Mouse (Mus musculus) heart, embryonic 16.5 days (tissue): ENCODE results near the gene Sgo2a. TPM values are rescaled to one million over a fixed set of nuclear protein-coding genes. Genes with fewer than 3 reads are reported as not detected.

ENCODE experiments used
- ATAC-seq: fragments of 200-750 bp; cut with Nextera tagmentation; replicated peaks from 2 replicates; pipeline ENCODE4 v1.8.0; 2017; ENCODE audit warnings: moderate number of reproducible peaks; ENCODE audit not compliant: insufficient read depth, low FRiP score; ENCODE audit errors: extremely low read depth
- H3K27ac ChIP-seq: fragments of 300-500 bp; sonication (generic); 2 replicates; pipeline ENCODE4 v1.5.1; 2014; ENCODE audit warnings: mild to moderate bottlenecking, low read length, control low read depth, moderate library complexity
- H3K27me3 ChIP-seq: fragments of 300-500 bp; sonication (generic); 2 replicates; pipeline ENCODE4 v1.6.1; 2014; ENCODE audit warnings: low read length, mixed read lengths; ENCODE audit not compliant: control insufficient read depth, insufficient read depth
- H3K36me3 ChIP-seq: fragments of 300-500 bp; sonication (generic); 2 replicates; pipeline ENCODE4 v1.6.1; 2014; ENCODE audit not compliant: control insufficient read depth, insufficient read depth
- H3K4me1 ChIP-seq: fragments of 300-500 bp; sonication (generic); 2 replicates; pipeline ENCODE4 v1.6.1; 2014; ENCODE audit warnings: low read length, mixed read lengths; ENCODE audit not compliant: control insufficient read depth, insufficient read depth
- H3K4me2 ChIP-seq: fragments of 300-500 bp; sonication (generic); 2 replicates; pipeline ENCODE4 v1.6.1; 2014; ENCODE audit warnings: low read depth, mild to moderate bottlenecking, control low read depth, low read length
- H3K4me3 ChIP-seq: fragments of 300-500 bp; sonication (generic); 2 replicates; pipeline ENCODE4 v1.5.1; 2014; ENCODE audit warnings: mild to moderate bottlenecking, control low read depth, low read length
- H3K9ac ChIP-seq: fragments of 300-500 bp; sonication (generic); 2 replicates; pipeline ENCODE4 v1.6.1; 2014; ENCODE audit warnings: low read length, control low read depth
- H3K9me3 ChIP-seq: fragments of 300-500 bp; sonication (generic); replicated peaks from 2 replicates; pipeline ENCODE4 v1.6.1; 2016; ENCODE audit warnings: low read length; ENCODE audit not compliant: control insufficient read depth
- WGBS: fragments of 180-500 bp; shearing (Covaris S2); extraction: QIAGEN DNeasy Blood & Tissue Kit; methylation state at CpG from one replicate; pipeline ENCODE4 v1.1.7; 2014; 5-methylcytosine and 5-hydroxymethylcytosine counted together
- polyA plus RNA-seq: library from polyadenylated mRNA; unstranded; fragments of >200 nt; fragmentation: Nextera tagmentation; extraction: Ambion mirVana; gene quantifications from 2 replicates; pipeline ENCODE4 v1.2.1, GENCODE M21; 2015

Gene Sgo2a
- 15.3 and 17.1 TPM in 2 replicates for polyA plus RNA-seq

GRCm38 (mm10) chr1:57995432-57996132 lies at the start of gene Sgo2a:
Gene Sgo2a (plus strand): TSS chr1:57995971.
- ATAC-seq, result peak; percentile 99
- H3K9ac ChIP-seq, result peak within 1 kb of the TSS; percentile 86
- H3K4me1 ChIP-seq, result peaks cover 19% of the 10 kb centered on the region
- 6% methylated on average over 30 of the region's 30 CpGs for WGBS
- H3K4me2 ChIP-seq, result peak within 1 kb of the TSS; percentile 64
- no peaks in the 10 kb centered on the region for H3K36me3 ChIP-seq
- H3K27ac ChIP-seq, result peak within 1 kb of the TSS; percentile 77
- no peaks in the 10 kb centered on the region for H3K27me3 ChIP-seq
- H3K4me3 ChIP-seq, result peak within 1 kb of the TSS; percentile 100
- no peaks in the 10 kb centered on the region for H3K9me3 ChIP-seq

DNA sequence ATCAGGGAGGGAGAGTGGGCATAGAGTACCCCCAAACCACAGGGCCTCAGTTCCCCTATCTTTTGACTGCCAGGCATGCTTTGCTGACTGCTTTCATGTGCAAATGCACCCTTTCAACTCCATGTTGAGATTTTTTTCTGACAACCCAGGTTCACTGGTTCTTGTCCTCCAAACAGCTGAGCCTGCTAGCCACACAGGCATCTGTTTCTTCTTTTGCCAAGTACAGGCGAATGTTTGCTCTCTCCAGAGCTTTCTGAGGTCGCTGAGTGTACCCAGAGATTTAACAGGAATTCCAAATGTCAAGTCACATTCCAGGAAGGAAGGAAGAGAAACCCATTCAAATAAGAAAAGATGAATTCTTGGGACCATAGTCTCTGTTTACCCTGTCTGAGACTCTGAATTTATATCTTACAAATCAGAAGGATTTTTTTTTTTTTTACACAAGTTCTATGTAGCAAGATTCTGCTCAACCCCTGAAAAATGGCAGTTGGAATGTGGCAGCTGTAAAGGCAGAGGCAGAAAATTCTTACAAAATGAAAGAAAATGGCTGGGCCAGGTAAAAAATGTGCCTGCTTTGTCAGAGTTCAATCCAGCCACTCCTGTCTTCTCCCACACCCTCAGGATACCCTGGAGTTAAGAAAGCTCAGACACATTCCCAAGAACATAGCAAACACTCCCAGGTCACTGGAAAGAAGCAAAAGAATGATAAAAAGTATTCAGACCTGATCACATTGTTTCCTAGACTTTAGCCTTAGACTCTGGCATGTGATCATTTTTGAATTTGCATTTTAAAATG lies 48.0 kb upstream of the Sgo2a start:
- H3K27ac ChIP-seq, result no peak overlapping the region
- ATAC-seq, result no peak
- 20% methylated on average over 2 of the region's 2 CpGs for WGBS
- H3K27me3 ChIP-seq, result no peaks in the 10 kb centered on the region
- peaks cover 2% of the 10 kb centered on the region; the same call in 1 of the 2 replicates for H3K36me3 ChIP-seq
- no peak overlapping the region for H3K4me3 ChIP-seq
- H3K4me2 ChIP-seq, result no peak overlapping the region
- no peaks in the 10 kb centered on the region for H3K9me3 ChIP-seq
- H3K4me1 ChIP-seq, result no peaks in the 10 kb centered on the region
- H3K9ac ChIP-seq, result no peak overlapping the region

- ATAC-seq, result no peak
- Histone ChIP-seq H3K9me3 (no peaks in the 10 kb centered on the region), H3K4me2 (no peak overlapping the region), H3K4me3 (no peak overlapping the region), H3K36me3 (no peaks in the 10 kb centered on the region; the same call in 1 of the 2 replicates), H3K4me1 (no peaks in the 10 kb centered on the region), H3K9ac (no peak overlapping the region), H3K27ac (no peak overlapping the region), H3K27me3 (no peaks in the 10 kb centered on the region)
- 7% methylated on average over 1 of the region's 1 CpGs for WGBS
Observed at GRCm38 (mm10) chr1:57949195-57949594, 46.6 kb upstream of the Sgo2a start.

- WGBS, result 74% methylated on average over 5 of the region's 5 CpGs
- H3K27ac ChIP-seq, result no peak overlapping the region
- ATAC-seq, result no peak
- peaks cover 3% of the 10 kb centered on the region; the same call in 1 of the 2 replicates for H3K36me3 ChIP-seq
- H3K9me3 ChIP-seq, result no peaks in the 10 kb centered on the region
- no peaks in the 10 kb centered on the region for H3K4me1 ChIP-seq
- no peak overlapping the region for H3K4me3 ChIP-seq
- H3K27me3 ChIP-seq, result no peaks in the 10 kb centered on the region
- no peak overlapping the region for H3K4me2 ChIP-seq
- no peak overlapping the region for H3K9ac ChIP-seq
Observed at GRCm38 (mm10) chr1:57949716-57950115, 46.1 kb upstream of the Sgo2a start.

DNA sequence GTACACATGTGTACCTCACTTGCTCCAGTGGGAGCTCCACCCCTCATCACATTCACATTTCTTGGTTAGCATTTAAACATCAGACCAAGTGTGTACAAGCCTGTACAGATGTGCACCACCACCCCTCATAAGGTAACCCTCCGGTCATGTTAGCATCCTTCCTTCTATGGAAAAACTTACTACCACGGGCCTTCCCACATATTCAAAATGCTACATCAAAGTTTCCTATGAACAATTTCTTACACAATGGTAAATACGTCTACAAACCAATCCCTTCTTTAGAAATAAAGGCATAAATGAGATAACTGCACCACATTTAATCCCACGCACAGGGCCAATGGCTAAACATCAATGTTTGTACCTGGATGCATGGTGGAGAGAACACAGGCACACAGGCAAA lies 43.3 kb upstream of the Sgo2a start:
- H3K27ac ChIP-seq, result no peak overlapping the region
- H3K4me2 ChIP-seq, result no peak overlapping the region
- H3K9ac ChIP-seq, result no peak overlapping the region
- WGBS, result 94% methylated on average over 4 of the region's 4 CpGs
- peaks cover 9% of the 10 kb centered on the region; the same call in 1 of the 2 replicates for H3K36me3 ChIP-seq
- H3K27me3 ChIP-seq, result no peaks in the 10 kb centered on the region
- H3K4me3 ChIP-seq, result no peak overlapping the region
- H3K9me3 ChIP-seq, result no peaks in the 10 kb centered on the region
- no peaks in the 10 kb centered on the region for H3K4me1 ChIP-seq
- ATAC-seq, result no peak

DNA sequence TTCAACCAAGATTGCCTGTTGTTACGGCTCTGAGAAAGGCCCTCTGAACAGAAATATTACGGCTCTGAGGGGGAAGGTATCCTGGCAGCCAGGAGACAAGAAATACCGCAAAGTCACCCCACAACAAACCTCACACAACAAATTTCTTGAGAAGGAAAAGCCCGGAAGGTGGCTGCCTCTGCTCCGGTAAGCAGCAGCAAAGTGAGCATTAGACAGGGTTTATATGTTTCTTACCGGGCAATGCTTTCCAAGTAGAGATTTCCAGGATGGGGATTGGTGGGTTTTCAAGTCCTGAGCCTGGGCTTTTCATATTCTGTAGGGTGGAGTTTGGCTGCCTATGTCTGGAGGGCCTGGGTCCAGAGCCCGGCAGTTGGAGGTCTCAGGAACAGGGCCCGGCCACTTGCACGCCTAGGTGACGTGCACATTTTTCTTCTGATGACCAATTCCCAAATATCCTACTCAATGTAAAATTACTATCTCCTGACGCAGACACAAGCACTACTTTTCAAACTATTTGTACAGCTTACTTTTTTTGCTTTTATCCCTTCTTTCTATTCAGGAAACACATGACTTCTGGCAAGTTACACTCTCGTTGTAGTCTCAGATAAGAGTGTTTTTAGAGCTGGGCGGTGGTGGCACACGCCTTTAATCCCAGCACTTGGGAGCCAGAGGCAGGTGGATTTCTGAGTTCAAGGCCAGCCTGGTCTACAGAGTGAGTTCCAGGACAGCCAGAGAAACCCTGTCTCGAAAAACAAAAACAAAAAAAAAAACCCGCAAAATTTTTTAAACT lies 42.0 kb upstream of the Sgo2a start:
- ATAC-seq, result no peak
- Histone ChIP-seq H3K27ac (no peak overlapping the region), H3K4me1 (no peaks in the 10 kb centered on the region), H3K9me3 (no peaks in the 10 kb centered on the region), H3K9ac (no peak overlapping the region), H3K36me3 (peaks cover 10% of the 10 kb centered on the region; the same call in 1 of the 2 replicates), H3K27me3 (no peaks in the 10 kb centered on the region), H3K4me3 (no peak overlapping the region), H3K4me2 (no peak overlapping the region)
- WGBS, result 79% methylated on average over 16 of the region's 16 CpGs

GRCm38 (mm10) chr1:57954376-57954765 lies 41.4 kb upstream of the Sgo2a start:
- Histone ChIP-seq H3K4me3 (no peak overlapping the region), H3K27ac (no peak overlapping the region), H3K36me3 (peaks cover 12% of the 10 kb centered on the region), H3K9ac (no peak overlapping the region), H3K9me3 (no peaks in the 10 kb centered on the region), H3K4me2 (no peak overlapping the region), H3K4me1 (no peaks in the 10 kb centered on the region), H3K27me3 (no peaks in the 10 kb centered on the region)
- 86% methylated on average over 5 of the region's 5 CpGs for WGBS
- ATAC-seq, result no peak

GRCm38 (mm10) chr1:57955774-57956173 lies 40.0 kb upstream of the Sgo2a start:
- H3K4me1 ChIP-seq, result no peaks in the 10 kb centered on the region
- H3K36me3 ChIP-seq, result peaks cover 14% of the 10 kb centered on the region
- no peaks in the 10 kb centered on the region for H3K9me3 ChIP-seq
- H3K4me3 ChIP-seq, result no peak overlapping the region
- H3K27me3 ChIP-seq, result no peaks in the 10 kb centered on the region
- ATAC-seq, result no peak
- no peak overlapping the region for H3K4me2 ChIP-seq
- no peak overlapping the region for H3K9ac ChIP-seq
- 84% methylated on average over 1 of the region's 1 CpGs for WGBS
- no peak overlapping the region for H3K27ac ChIP-seq
